17 mouse cellular contexts compared by ENCODE assay signal in the genomic region with DNA sequence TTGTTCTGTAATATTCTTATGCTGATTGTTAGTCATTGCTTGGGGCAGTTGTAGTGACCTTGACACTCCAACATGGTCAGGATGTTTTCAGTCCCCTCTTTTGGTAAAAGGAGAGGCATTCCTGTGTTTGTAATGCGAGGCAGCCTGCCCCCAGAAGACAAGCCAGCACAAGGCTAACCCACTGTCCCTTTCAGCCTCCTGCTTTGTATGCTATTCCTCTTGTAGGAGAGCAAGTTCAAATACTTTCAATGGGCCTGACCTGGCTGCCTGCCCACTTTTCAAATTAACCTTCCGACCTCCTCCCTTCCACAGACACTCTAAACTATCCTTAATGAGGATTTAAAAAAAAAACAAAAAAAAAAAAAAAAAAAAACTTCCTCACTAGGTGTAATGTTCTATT. TPM values are rescaled to one million over a fixed set of nuclear protein-coding genes. Genes with fewer than 3 reads are reported as not detected.
A peak's percentile ranks its signal among the peaks of the same experiment; 100 is the strongest.
DNase-seq lines count a peak whose midpoint lies in the region; ATAC-seq and TF ChIP-seq lines count a peak whose summit lies in the region.
"Had no signal": no experiment of that assay in that cellular context is flagged by ENCODE, and none has a peak within 500 bp of the region (broad histone marks: within the 10 kb centered on the region; RNA-seq: fewer than 3 reads in every experiment).

No protein-coding gene starts in this region.

- H3K9me3 ChIP-seq in midbrain, postnatal 0 days (ENCODE audit: low read length) = no peaks in the 10 kb centered on the region
- H3K9me3 ChIP-seq in midbrain, embryonic 13.5 days = no peaks in the 10 kb centered on the region
- H3K9me3 ChIP-seq: liver, embryonic 15.5 days; megakaryocyte, embryonic 14.5 days had no signal

- no peaks in the 10 kb centered on the region for H3K4me1 ChIP-seq in midbrain, postnatal 0 days (ENCODE audit: insufficient read depth, low read length)
- H3K4me1 ChIP-seq in midbrain, embryonic 13.5 days (replicated peaks) = peaks cover 8% of the 10 kb centered on the region
- H3K4me1 ChIP-seq: liver, embryonic 15.5 days; megakaryocyte, embryonic 14.5 days had no signal

- H3K27ac ChIP-seq in midbrain, postnatal 0 days (ENCODE audit: low read depth, low read length) = no peak overlapping the region
- H3K27ac ChIP-seq in midbrain, embryonic 13.5 days = no peak overlapping the region
- H3K27ac ChIP-seq: liver, embryonic 15.5 days had no signal

- H3K9ac ChIP-seq in midbrain, postnatal 0 days (replicated peaks; ENCODE audit: low read length, poor library complexity, severe bottlenecking) = no peak overlapping the region
- no peak overlapping the region for H3K9ac ChIP-seq in midbrain, embryonic 13.5 days (replicated peaks)
- H3K9ac ChIP-seq: liver, embryonic 15.5 days had no signal

- no peaks in the 10 kb centered on the region for H3K27me3 ChIP-seq in midbrain, postnatal 0 days (ENCODE audit: insufficient read depth, low read length)
- H3K27me3 ChIP-seq in midbrain, embryonic 13.5 days = no peaks in the 10 kb centered on the region
- H3K27me3 ChIP-seq: liver, embryonic 15.5 days; megakaryocyte, embryonic 14.5 days had no signal

- no peaks in the 10 kb centered on the region for H3K36me3 ChIP-seq in midbrain, postnatal 0 days (ENCODE audit: insufficient read depth, low read length)
- no peaks in the 10 kb centered on the region for H3K36me3 ChIP-seq in midbrain, embryonic 13.5 days
- H3K36me3 ChIP-seq: liver, embryonic 15.5 days had no signal

- 45% methylated on average over 2 of the region's 2 CpGs for WGBS in midbrain, postnatal 0 days
- 22% methylated on average over 2 of the region's 2 CpGs for WGBS in midbrain, embryonic 13.5 days

- ATAC-seq in midbrain, postnatal 0 days (ENCODE audit: low FRiP score) = no peak
- no peak for ATAC-seq in midbrain, embryonic 13.5 days
- ATAC-seq: activated CD4-positive, CD25-positive, alpha-beta regulatory T cell, adult 4 months had no signal

- TF ChIP-seq CTCF in midbrain, postnatal 0 days (IDR thresholded peaks at IDR 0.05) = no peak

- H3K4me3 ChIP-seq in midbrain, postnatal 0 days (ENCODE audit: low read depth, low read length) = no peak overlapping the region
- H3K4me3 ChIP-seq in midbrain, embryonic 13.5 days (replicated peaks) = no peak overlapping the region
- H3K4me3 ChIP-seq: liver, embryonic 15.5 days; megakaryocyte, embryonic 14.5 days had no signal

- DNase-seq in cerebellum, postnatal 10 days = peak; percentile 9 to 25
- DNase-seq in cerebellum, postnatal 4 days (ENCODE audit: low spot score in 2 of 2) = no peak
- peak; percentile 15 for DNase-seq in layer of hippocampus, adult 11-12 months (ENCODE audit: low spot score)
- no peak for DNase-seq in layer of hippocampus, adult 9-10 months (ENCODE audit: low spot score)
- peak; percentile 23 for DNase-seq in midbrain, postnatal 0 days (ENCODE audit: low spot score)
- DNase-seq in R1 (ENCODE audit: low read depth, low spot score) = peak; percentile 11
- no peak for DNase-seq in urinary bladder, postnatal 36 days (ENCODE audit: low spot score in 2 of 2)
- DNase-seq: adrenal gland, postnatal 25 days; gastrocnemius, postnatal 10 days; heart, adult 18-20 months; kidney, postnatal 4 days; lung, postnatal 14 days; thymus, postnatal 25 days had no signal

- no peak overlapping the region for H3K4me2 ChIP-seq in midbrain, postnatal 0 days (ENCODE audit: low read depth, low read length, poor library complexity, severe bottlenecking)
- H3K4me2 ChIP-seq in midbrain, embryonic 13.5 days (replicated peaks) = no peak overlapping the region
- H3K4me2 ChIP-seq: liver, embryonic 15.5 days had no signal

RNA-seq across cellular contexts. Expression of a gene that starts 11.0 kb away (rescaled TPM):
- 18.0 and 23.1 TPM in 2 replicates for total RNA-seq in midbrain, postnatal 0 days (2014; rRNA removed)
- polyA plus RNA-seq in midbrain, postnatal 0 days (2015; fragmentation: Nextera tagmentation; extraction: Ambion mirVana) = 47.2 and 50.4 TPM in 2 replicates
- polyA plus RNA-seq in midbrain, embryonic 13.5 days (2015; fragmentation: Nextera tagmentation; extraction: Ambion mirVana) = 42.2 and 43.5 TPM in 2 replicates

Comparison
In these comparisons a context has a peak if more than half of its experiments do, and no peak if none do; other contexts are left out.
1. DNase-seq: peak in cerebellum, postnatal 10 days (2 of 2), layer of hippocampus, adult 11-12 months (single experiment), midbrain, postnatal 0 days (single experiment) and R1 (single experiment); none in cerebellum, postnatal 4 days (0 of 2), layer of hippocampus, adult 9-10 months (single experiment) and urinary bladder, postnatal 36 days (0 of 2).